Mouse (Mus musculus) gastrocnemius, adult 18-20 months (tissue): ENCODE measurements around the gene Lrfn2. TPM values are rescaled to one million over a fixed set of nuclear protein-coding genes. Genes with fewer than 3 reads are reported as not detected.

Experiments
- DNase-seq: peaks from one replicate; pipeline ENCODE4 v3.0.0; 2021; ENCODE audit warnings: low spot score
- long read RNA-seq, 2 experiments: library from polyadenylated mRNA; stranded (forward); transcript quantifications; one replicate each; pipeline ENCODE4 v2.0.0; 2021
- total RNA-seq, 2 experiments: library from RNA; stranded (reverse); gene quantifications; 2 replicates each; pipeline ENCODE4 v1.2.3; 2021

The Lrfn2 gene
- under 1 TPM in 1 of 2 experiments, not detected in 1; 0.12 TPM for total RNA-seq
- long read RNA-seq, experiment 1, result 0 reads
- long read RNA-seq, experiment 2, result 0 reads

DNA sequence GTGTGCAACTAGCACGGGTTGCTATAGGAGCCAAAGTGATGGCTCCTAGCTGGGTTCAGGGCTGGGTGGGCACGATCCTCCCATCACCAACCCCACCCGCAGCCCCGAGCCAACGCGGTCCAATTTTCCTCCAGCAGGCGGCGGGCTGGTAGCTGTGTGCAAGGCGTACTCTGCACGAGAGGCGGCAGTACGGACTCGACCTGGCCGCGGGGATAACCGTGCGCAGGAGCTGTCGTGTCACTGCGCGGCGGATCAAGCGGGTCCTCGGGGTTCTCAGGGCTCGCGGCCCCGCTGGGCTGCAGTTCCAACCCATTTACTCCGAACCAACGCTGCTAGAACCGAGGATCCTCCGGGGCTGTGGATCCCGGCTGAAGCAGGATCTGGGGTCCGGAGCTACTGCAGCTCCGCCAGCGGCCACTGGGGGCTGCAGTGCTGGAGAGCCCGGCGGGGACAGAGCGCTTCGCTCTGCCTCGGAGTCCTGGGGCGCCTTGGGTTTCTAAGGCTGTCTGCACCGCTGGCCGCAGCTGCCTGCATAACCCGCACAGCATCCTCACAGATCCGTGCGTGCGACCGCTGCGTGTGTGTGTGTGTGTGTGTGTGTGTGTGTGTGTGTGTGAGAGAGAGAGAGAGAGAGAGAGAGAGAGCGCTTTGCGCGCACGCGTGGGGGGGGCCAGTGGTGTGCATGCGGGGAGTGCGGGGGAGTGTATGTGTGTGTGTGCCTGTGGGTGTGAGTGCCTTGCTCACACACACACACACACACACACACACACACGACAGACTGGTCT is at the start of gene Lrfn2:
Gene Lrfn2 (plus strand): TSS at position 759 of the 785 bp plus-strand sequence.
- peak; percentile 59 for DNase-seq

DNA sequence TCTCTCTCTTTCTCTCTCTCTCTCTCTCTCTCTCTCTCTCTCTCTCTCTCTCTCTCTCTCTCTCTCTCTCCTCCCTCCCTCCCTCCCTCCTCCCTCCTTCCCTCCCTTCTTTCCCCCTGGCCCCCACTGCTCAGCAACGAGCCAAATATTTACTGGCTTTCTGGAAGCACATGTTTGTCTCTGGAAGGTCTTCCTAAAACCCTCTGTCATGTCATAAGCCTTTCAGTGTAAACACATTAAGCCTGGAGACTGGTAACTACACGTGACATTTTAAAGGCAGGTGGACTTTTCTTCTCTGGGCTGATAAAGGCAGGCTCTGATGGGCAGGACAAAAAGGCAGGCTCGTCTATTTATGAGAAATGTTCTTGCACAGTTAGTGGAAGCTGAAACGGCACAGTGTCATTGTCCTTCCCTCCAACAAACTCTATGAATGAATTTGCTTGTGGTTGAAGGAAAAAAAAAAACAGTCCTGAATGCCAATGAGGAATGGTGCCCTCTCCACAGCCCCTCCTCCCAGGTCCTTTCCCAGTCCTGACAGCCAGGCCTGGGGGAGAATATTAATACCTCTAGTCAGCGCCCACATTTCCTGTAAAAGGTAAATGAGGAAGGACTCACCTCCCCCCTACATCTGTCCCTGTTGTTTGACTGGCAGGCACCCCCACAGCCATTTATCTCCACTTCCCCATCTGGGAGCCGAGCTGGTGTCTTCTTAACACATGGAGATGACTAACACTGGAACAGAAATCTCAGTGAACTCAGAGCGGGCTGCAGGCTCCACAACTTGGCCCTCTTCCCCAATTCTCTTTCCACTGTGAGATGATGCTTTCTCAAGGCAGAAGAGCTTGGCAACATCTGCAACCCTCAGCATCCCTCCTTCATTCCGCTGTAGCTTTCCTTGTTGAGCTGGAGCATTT is 44.5 kb upstream of the Lrfn2 start:
- DNase-seq, result no peak

DNA sequence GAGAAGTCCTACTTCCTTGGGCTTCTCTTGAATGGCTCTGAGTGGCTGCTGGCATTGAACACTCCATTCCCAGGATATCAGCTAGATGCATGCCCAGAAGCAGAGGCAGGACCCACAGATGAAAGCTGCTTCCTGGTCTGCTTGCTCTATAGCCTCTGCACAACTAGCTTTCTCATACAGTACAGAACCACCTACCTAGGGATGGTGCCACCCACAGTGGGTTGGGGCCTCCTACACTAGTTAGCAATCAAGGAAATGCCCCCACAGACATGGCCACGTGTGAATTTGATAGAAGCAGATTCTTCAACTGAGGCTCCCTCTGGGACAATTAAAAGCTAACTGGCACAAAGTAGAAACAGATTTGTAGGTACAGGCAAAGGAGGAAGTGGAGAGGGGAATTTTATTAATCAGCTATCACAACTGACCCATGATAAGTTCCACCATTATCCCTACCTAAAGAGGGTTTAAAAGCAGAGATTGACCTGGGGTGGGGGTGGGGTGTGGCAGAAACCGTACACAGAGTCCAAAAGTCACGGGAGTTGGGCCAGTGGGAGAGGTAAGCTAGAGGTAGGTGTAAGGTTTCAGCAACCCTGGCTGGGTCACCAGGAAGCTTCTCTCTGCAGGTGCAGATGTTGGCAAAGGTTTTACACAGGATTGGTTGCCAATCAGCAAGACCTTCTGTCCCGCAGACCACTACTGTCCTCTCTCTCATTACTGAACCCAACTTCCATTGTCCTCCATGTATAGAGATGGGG is 26.7 kb upstream of the Lrfn2 start:
- DNase-seq, result no peak

DNA sequence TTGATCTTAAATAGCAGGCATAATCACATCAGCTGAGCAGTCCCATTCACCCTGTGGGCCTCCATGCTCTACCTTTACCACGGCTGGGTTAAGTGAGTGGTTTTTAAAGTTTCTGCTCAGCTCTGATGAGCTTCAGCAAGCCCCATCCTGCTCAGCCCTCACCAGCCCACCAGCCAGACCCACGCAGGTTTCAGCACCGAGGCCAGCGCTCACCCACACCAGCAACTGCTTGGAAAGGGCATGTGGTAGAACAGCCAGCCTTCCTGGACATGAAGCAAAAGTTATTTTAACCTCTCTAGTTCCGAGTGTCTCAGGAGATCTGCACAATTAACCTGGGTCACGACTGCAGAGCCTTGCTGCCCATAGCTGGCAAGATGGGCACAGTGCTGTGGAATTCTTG is 18.7 kb upstream of the Lrfn2 start:
- DNase-seq, result no peak

DNA sequence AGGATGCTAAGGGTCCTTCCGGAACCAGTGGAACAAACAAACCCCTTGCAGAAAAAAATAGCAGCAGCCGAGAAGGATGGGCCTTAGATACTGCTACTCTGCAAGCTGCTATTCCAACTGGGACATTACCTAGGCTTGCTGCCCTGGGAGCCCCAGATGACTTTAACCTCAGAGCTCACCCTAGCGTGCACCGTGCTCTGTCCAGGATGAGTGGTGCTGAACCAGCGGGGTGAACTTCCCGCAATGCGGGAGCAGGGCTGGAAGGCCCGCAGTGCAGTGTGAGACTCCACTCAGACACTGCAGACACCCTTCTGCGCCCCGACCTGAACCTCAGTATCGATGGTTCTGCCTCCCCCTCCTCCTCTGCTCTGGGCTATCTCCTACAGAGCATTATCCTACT is 14.8 kb upstream of the Lrfn2 start:
- DNase-seq, result no peak

DNA sequence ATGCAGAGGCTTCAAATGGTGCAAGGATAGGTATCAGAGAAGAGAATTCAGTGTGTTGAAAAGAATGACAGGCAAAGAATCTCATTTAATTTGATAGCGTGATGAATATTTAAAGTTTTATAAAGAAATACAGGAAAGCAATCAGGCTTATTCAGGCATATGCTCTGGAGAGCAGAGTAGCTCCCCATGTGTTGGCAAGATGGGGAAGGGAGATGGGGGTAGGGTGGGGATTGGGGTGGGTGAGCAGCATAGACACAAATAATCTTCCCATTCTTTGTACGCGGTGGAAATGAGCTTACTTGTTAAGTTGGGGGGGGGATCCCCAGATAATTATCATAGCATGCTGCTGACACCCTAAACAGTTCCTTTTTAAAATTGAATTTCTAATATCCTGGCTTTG is 13.7 kb upstream of the Lrfn2 start:
- DNase-seq, result no peak

DNA sequence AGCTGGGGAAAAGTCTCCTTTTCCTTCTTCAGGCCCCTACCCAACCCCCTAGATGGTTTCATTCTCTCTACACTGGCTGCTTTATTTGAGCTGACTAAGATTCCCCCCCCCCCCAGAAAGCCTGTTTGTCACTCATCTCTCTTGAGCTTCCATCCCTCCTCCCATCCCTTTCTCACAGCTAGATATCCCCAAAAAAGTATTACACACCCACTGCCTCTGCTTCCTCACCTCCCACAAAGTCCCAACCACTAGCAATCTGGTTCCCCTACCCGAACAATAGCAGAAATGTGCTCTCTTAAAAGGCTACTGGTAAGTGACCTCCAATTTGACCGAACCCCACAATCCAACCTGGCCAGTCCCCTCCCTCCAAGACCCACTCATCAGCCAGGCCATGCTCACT is 9.3 kb upstream of the Lrfn2 start:
- no peak for DNase-seq

DNA sequence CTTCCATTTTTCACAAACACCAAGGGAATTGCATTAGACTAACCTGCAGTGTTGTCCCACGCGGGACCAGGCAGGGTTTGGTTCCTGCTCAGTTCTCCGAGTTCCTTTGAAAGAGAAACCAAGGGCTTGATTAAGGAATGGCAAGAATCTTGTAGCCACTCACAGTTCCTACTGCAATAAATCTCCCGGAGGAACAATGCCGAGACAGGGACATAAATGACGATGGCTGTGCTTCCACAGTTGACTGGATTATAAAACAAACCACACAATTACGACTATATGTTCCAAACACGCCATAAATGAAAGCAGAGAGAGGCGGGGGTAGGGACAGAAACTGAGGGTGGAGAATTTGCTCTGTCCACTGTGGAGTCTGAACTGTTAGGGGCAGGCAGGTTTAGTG is 6.8 kb upstream of the Lrfn2 start:
- no peak for DNase-seq

DNA sequence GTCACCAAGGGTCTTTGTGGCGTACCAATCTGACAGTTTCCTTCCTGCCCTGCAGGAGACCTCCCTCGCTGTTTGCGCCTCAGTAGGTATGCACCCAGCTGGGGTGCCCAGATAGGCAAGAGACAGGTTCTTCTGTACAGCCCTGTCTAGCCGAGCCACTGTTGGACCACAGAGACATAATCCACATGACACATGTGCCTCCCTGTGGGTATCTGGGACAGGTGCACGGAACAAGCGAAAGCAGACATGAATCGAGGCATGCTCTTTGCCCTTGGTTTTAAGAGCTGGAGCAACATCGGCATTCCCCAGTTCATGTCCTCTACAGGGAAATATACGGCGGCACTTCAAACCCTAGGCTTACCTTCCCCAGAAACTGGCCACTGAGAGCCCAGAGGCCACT is 1.2 kb upstream of the Lrfn2 start:
- no peak for DNase-seq

DNA sequence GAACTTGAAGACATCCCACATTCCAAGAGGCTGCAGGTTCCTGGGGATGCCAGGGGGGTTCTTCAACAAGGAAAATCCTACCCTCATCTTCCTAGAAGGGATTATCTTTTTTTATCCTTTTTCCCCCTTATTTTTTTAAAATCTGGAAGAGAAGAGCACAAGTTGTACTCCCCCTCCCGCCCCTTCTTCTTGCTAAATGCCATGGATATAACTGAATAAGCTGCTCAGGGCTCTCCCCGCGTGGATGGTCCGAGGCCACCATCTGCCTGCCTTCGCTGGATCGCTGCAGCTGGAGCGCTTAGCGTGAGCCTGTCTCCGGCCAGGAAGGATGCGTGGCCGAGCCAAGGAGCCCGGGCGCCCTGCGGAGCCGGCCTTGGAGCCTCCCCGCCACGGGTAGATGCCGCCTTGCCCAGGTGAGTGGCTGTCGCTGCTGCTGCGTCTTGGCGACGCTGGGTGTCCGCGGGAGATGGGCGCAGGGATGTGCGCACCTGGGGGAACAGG is 277 bp downstream of the Lrfn2 start:
- DNase-seq, result no peak

DNA sequence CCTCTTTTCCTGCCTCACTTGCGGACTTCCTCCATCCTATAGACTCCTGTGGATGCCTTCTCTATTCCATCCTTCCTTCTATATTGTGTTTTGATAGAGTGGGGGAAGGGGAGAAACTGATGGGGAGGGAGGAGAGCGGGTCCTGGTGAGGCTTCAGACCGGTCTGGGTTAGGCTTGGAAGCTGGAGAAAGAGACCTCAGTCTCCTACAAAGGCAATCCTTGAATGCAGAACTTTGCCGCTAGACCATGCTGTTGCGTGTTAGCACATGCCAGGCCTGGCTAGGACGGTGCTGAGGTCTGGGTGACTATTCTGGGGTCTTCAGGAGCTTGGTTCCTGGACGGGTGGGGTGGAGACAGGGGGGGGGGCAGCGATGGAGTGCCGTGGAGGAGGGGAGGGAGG is 737 bp downstream of the Lrfn2 start:
- DNase-seq, result no peak

DNA sequence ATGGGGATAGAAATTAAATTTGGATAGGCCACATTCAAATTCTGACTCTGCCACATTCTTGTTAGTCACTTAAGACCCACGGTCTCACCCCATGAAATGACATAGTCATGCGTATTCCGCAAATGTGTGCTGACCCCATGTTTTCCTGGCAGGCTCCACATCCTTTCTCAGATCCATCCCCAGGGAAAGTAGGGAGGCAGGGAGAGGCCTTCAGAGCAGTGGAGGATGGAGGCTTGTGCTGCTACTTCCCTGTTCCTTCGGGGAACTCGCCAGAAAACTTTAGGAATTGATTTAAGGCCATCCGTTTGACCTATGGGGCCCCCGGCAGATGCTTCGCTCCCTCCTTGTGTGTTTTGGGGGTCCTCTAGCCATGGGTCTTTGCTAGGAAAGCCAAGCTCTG is 3.0 kb downstream of the Lrfn2 start:
- no peak for DNase-seq

DNA sequence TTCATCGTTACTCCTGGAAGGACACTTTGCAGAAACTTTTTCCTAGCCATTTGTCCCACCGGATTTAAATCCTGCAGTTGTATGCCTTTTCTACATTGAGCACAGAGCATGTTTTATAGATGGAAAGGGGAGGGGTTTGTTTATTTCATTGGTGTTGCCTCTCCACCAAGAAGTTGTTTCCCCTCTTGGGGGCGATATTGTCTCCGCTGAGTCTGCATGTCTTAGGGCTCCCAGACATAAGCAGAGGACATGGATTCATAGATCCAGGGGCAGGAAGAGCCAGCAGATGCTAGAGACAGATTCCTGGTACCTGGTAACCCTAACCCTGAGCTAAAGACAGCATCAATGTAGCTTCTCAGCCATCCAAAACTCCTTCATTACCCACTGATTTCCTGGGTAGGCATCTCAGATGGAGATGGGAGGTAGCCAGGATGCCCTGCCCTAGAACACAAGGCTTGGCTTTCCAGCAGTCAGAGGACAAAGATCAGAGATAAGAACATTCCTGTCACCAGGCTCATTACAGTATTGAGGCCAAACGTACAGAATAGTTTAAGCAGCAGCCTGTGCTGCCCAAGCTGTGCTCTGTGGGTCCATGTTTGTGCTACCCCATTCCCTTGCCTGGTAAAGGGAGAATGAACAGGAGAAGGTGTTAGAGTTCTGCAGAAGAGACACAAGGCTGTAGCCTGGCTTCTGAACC is 4.4 kb downstream of the Lrfn2 start:
- no peak for DNase-seq

DNA sequence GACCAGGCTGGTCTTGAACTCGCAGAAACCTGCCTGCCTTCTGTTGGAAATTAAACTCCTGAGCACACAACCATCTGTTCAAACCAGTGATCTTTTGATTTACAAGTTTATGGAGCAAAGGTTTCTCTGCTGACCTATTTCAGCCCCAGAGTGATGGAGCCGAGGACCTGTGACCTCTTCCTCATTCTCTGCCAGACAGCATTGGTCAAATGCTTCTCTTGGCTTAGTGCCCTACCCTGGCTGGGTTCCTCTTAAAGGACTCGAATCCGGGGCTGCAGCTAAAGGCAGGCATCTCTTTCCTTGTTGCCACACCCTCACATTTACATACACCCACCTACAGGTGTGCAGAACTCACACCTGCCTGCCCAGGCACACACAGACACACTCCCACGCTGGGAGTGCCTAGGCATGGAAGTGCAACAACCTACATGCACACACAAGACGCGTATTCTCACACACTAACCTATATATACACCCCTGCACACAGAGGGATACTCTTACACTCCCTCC is 6.6 kb downstream of the Lrfn2 start:
- no peak for DNase-seq

DNA sequence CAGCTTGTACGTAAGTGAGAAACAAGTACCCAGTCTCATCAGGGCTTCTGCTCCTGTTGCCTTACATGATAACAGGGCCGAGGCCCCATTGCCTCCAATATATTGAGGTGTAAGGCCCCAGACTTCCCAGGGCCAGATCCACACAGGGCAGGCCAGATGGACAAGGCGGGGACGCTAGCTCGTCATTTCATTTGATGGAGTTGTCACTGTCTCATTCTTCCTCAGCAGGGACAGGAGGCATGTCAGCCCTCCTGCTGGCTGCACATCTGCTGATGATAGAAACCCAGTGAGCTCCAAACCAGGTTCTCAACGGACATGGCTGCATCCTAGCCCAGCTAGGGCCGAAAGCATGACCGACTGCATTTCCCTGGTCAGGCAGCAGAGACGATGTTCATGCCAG is 14.1 kb downstream of the Lrfn2 start:
- DNase-seq, result no peak

DNA sequence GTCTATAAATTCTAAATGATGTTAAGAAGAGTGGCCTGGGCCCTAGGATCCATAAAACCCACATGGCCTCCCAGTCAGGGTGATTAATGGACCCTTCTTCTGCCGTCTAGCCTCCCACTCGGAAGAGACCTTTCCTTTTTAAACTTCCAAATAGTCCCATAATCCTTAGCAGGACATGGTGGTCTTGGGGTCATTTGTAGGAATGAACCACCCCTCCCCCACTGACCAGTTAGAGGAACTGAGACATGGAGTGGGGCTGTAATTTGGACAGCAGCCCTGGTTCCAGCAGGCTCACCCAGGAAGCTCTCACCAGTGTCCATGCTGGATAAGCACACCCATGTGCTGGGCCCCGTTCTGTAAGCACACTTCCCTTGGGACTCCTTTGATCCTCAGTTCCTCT is 14.6 kb downstream of the Lrfn2 start:
- no peak for DNase-seq

DNA sequence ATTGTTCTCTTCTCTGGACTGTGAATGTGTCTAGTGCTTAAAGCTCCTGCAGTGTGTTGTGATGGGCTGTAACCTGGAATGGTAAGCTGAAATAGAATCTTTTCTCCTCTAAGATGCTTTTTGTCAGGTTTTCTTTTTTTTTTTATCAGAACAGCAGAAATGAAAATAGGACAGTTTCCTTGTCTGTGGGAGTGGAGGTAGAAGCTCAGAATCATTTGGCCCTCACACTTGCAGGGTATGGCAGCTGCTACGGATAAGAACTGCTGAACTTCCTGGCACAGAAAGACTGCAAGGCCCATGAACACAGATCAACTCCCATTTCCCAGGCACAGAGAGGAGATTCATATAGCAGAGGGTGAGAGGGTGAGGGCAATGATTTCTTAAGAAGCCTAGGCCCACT is 19.1 kb downstream of the Lrfn2 start:
- DNase-seq, result no peak

DNA sequence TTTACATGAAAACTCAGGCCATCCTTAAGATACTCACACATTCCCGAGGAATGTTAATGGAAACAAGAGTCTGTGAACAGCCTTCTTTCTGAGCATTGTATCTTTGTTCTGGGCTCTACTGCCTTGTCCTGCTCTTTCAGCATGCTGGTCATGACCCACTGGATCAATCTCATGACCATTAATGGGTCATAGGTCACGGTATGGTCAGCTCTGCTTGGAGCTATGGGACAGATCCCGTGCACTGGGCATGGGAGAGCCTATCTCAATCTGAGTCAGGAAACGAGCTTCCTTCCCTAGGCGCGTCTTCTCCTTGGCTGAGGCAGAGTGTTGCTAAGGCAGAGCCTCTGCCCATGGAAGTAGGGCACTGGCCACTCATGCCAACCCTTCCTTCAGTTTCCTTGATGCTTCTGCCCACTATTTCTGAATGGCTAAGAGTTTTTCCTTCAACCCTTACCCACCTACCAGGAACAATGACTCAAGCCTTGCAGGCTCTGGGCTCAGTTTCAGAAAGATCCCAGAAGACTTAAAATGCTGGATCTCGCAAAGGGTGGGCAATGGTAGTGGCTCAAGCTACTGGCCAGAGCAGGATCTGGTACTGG is 24.0 kb downstream of the Lrfn2 start:
- DNase-seq, result no peak

DNA sequence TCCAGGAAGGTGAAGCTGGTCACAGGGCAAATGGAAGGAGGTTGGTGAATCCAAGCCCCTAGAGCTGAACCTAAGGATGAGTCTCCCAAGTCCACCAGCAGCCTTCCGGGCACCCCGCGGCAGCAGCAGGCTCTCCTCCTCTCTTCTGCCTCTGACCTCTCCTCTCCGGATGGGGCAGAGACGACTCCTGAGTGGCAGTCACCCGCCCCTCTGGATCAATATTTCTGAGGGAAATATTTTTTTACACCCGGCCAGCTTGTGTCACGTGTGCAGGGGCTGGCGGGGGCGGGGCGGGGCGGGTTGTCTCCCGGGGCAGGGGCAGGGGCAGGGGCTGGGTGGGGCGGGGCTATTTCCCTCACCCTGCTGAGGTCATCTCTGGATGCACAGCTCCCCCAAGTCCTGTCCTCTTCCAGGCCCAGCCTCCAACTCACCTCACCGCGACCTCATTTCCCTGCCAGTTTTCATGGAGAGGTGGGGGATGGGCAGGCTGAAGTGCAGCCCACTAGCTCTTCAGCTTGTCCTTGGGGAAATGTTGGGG is 28.1 kb downstream of the Lrfn2 start:
- DNase-seq, result peak; percentile 46

DNA sequence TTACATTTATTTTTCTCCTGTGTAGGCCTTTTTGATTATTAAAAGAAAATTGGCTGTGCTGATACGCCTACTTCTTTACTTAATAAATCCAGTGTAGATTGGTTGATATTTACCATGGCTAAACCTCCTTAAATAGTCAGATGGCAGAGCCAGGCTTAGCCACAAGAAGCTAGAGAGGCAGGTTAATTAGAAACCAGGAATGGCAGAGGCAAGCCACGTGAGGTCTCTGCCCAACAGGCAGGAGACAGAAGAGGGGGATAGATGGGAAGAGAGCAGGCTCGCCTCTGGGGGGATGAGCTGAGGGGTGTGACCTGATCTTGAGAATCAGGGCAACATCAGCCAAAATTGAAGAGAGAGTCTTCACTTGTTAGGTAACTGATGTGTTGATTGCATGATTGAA is 30.5 kb downstream of the Lrfn2 start:
- no peak for DNase-seq
